Mouse (Mus musculus) lung, adult 2 months (tissue): Measurements from ENCODE around the gene Grin2a. TPM values are rescaled to one million over a fixed set of nuclear protein-coding genes. Genes with fewer than 3 reads are reported as not detected.
"Not testable (repeated sequence)": the region's sequence is repeated elsewhere in the genome, so short reads cannot be mapped to it uniquely, and the experiment has no call there.

ENCODE experiments used
- DNase-seq: peaks from one replicate; pipeline ENCODE4 v3.0.0; 2022
- H3K4me1 ChIP-seq: fragments of 200-500 bp; 2 replicates; pipeline ENCODE4 v1.6.1; 2011; ENCODE audit warnings: low read length; ENCODE audit not compliant: control insufficient read depth, insufficient read depth
- H3K4me3 ChIP-seq: fragments of 200-500 bp; replicated peaks from 2 replicates; pipeline ENCODE3; 2011; ENCODE audit warnings: low read depth, mild to moderate bottlenecking, control low read depth, low read length; ENCODE audit errors: extremely low read depth
- CTCF ChIP-seq: fragments of 200-500 bp; IDR thresholded peaks from 2 replicates; pipeline ENCODE4 v1.5.1; 2011; ENCODE audit warnings: mild to moderate bottlenecking, low read length, control low read depth; ENCODE audit not compliant: insufficient read depth
- POLR2A ChIP-seq: fragments of 200-500 bp; IDR thresholded peaks from 2 replicates; pipeline ENCODE4 v1.6.1; 2011; ENCODE audit warnings: low read depth, mild to moderate bottlenecking, control low read depth, low read length, borderline replicate concordance; ENCODE audit errors: extremely low read depth
- WGBS: fragments of 180-500 bp; shearing (Covaris S2); methylation state at CpG from one replicate; pipeline ENCODE4 v1.1.7; 2018; 5-methylcytosine and 5-hydroxymethylcytosine counted together
- polyA plus RNA-seq: library from polyadenylated mRNA; depleted of rRNA; stranded (reverse); fragments of >200 nt; gene quantifications from 2 replicates; pipeline ENCODE4 v1.2.3, GENCODE M21; 2012

The Grin2a gene
- polyA plus RNA-seq, 1 experiment = 0.24 TPM

- no peak for DNase-seq
- TF ChIP-seq POLR2A (no peak), CTCF (no peak)
- H3K4me1 ChIP-seq = peaks cover 2% of the 10 kb centered on the region; the same call in 1 of the 2 replicates
- H3K4me3 ChIP-seq = no peak overlapping the region
- WGBS = 60% methylated on average over 2 of the region's 2 CpGs
These were observed 331.9 kb downstream of the Grin2a start for GRCm38 (mm10) chr16:9663508-9663907.

- Histone ChIP-seq H3K4me3 (no peak overlapping the region), H3K4me1 (no peaks in the 10 kb centered on the region)
- 88% methylated on average over 10 of the region's 10 CpGs for WGBS
- no peak for TF ChIP-seq CTCF
- TF ChIP-seq POLR2A = no peak
- no peak for DNase-seq
These were observed 369.5 kb downstream of the Grin2a start for GRCm38 (mm10) chr16:9625652-9626444.

GRCm38 (mm10) chr16:9624346-9624745 is 371.0 kb downstream of the Grin2a start:
- WGBS = 84% methylated on average over 2 of the region's 2 CpGs
- Histone ChIP-seq H3K4me3 (no peak overlapping the region), H3K4me1 (no peaks in the 10 kb centered on the region)
- TF ChIP-seq POLR2A (no peak), CTCF (no peak)
- no peak for DNase-seq

GRCm38 (mm10) chr16:9618206-9618605 is 377.2 kb downstream of the Grin2a start:
- WGBS = 70% methylated on average over 2 of the region's 2 CpGs
- no peak for DNase-seq
- Histone ChIP-seq H3K4me3 (no peak overlapping the region), H3K4me1 (no peaks in the 10 kb centered on the region)
- TF ChIP-seq POLR2A = no peak
- TF ChIP-seq CTCF = no peak

GRCm38 (mm10) chr16:9617215-9617614 is 378.1 kb downstream of the Grin2a start:
- 64% methylated on average over 2 of the region's 2 CpGs for WGBS
- Histone ChIP-seq H3K4me3 (no peak overlapping the region), H3K4me1 (no peaks in the 10 kb centered on the region)
- TF ChIP-seq POLR2A (no peak), CTCF (no peak)
- no peak for DNase-seq

- Histone ChIP-seq H3K4me1 (no peaks in the 10 kb centered on the region), H3K4me3 (no peak overlapping the region)
- TF ChIP-seq POLR2A (no peak), CTCF (no peak)
- no peak for DNase-seq
- 71% methylated on average over 4 of the region's 4 CpGs for WGBS
These were observed 378.6 kb downstream of the Grin2a start for GRCm38 (mm10) chr16:9616807-9617206.

GRCm38 (mm10) chr16:9612596-9612995 is 382.8 kb downstream of the Grin2a start:
- not testable (repeated sequence) for DNase-seq, H3K4me3 ChIP-seq, H3K4me1 ChIP-seq
- 82% methylated on average over 6 of the region's 6 CpGs for WGBS

- no peak for DNase-seq
- WGBS = 61% methylated on average over 2 of the region's 2 CpGs
- Histone ChIP-seq H3K4me1 (no peaks in the 10 kb centered on the region), H3K4me3 (no peak overlapping the region)
- TF ChIP-seq POLR2A = no peak
- TF ChIP-seq CTCF = no peak
These were observed 387.9 kb downstream of the Grin2a start for GRCm38 (mm10) chr16:9607432-9607831.

GRCm38 (mm10) chr16:9603983-9604382 is 391.4 kb downstream of the Grin2a start:
- no peak for DNase-seq
- TF ChIP-seq CTCF (no peak), POLR2A (no peak)
- 73% methylated on average over 5 of the region's 5 CpGs for WGBS
- no peaks in the 10 kb centered on the region for H3K4me1 ChIP-seq
- no peak overlapping the region for H3K4me3 ChIP-seq

- no peak for DNase-seq
- WGBS = 93% methylated on average over 2 of the region's 2 CpGs
- H3K4me3 ChIP-seq = no peak overlapping the region
- H3K4me1 ChIP-seq = no peaks in the 10 kb centered on the region
- TF ChIP-seq POLR2A = no peak
- no peak for TF ChIP-seq CTCF
These were observed 392.8 kb downstream of the Grin2a start for GRCm38 (mm10) chr16:9602579-9602978.

GRCm38 (mm10) chr16:9589176-9589575 is 406.2 kb downstream of the Grin2a start:
- no peak for TF ChIP-seq CTCF
- no peak for TF ChIP-seq POLR2A
- Histone ChIP-seq H3K4me1 (no peaks in the 10 kb centered on the region), H3K4me3 (no peak overlapping the region)
- no peak for DNase-seq
- WGBS = 71% methylated on average over 2 of the region's 2 CpGs

- no peaks in the 10 kb centered on the region for H3K4me1 ChIP-seq
- DNase-seq = no peak
- no peak for TF ChIP-seq CTCF
- no peak for TF ChIP-seq POLR2A
- H3K4me3 ChIP-seq = no peak overlapping the region
- WGBS = 69% methylated on average over 3 of the region's 3 CpGs
These were observed 406.9 kb downstream of the Grin2a start for GRCm38 (mm10) chr16:9588431-9588830.
